Mouse (Mus musculus) intestine, embryonic 16.5 days (tissue): ENCODE measurements around the gene Zfp759. TPM values are rescaled to one million over a fixed set of nuclear protein-coding genes. Genes with fewer than 3 reads are reported as not detected.
"Not testable (repeated sequence)": the region's sequence is repeated elsewhere in the genome, so short reads cannot be mapped to it uniquely, and the experiment has no call there.

Source experiments
- ATAC-seq: fragments of 200-750 bp; cut with Nextera tagmentation; 2 replicates; pipeline ENCODE4 v1.8.0; 2017; ENCODE audit warnings: moderate TSS enrichment, moderate library complexity
- H3K27ac ChIP-seq: fragments of 300-500 bp; sonication (generic); 2 replicates; pipeline ENCODE4 v1.5.1; 2014; ENCODE audit warnings: mild to moderate bottlenecking, low read length
- H3K27me3 ChIP-seq: fragments of 300-500 bp; sonication (generic); replicated peaks from 2 replicates; pipeline ENCODE4 v1.6.1; 2014; ENCODE audit warnings: low read length, control low read depth, mixed read lengths; ENCODE audit not compliant: control insufficient read depth, insufficient read depth
- H3K36me3 ChIP-seq: fragments of 300-500 bp; sonication (generic); 2 replicates; pipeline ENCODE4 v1.6.1; 2014; ENCODE audit warnings: low read length, control low read depth; ENCODE audit not compliant: control insufficient read depth, insufficient read depth
- H3K4me1 ChIP-seq: fragments of 300-500 bp; sonication (generic); 2 replicates; pipeline ENCODE4 v1.6.1; 2014; ENCODE audit warnings: low read length, control low read depth, mixed read lengths; ENCODE audit not compliant: control insufficient read depth, insufficient read depth
- H3K4me2 ChIP-seq: fragments of 300-500 bp; sonication (generic); 2 replicates; pipeline ENCODE4 v1.6.1; 2014; ENCODE audit warnings: low read depth, low read length, control low read depth
- H3K4me3 ChIP-seq: fragments of 300-500 bp; sonication (generic); 2 replicates; pipeline ENCODE4 v1.5.1; 2014; ENCODE audit warnings: mild to moderate bottlenecking, low read length
- H3K9ac ChIP-seq: fragments of 300-500 bp; sonication (generic); 2 replicates; pipeline ENCODE4 v1.6.1; 2014; ENCODE audit warnings: low read depth, low read length
- H3K9me3 ChIP-seq: fragments of 300-500 bp; sonication (generic); 2 replicates; pipeline ENCODE4 v1.6.1; 2016; ENCODE audit warnings: low read length, control low read depth; ENCODE audit not compliant: control insufficient read depth
- WGBS: fragments of 180-500 bp; shearing (Covaris S2); extraction: QIAGEN DNeasy Blood & Tissue Kit; methylation state at CpG from one replicate; pipeline ENCODE4 v1.1.7; 2014; 5-methylcytosine and 5-hydroxymethylcytosine counted together
- polyA plus RNA-seq: library from polyadenylated mRNA; unstranded; fragments of >200 nt; fragmentation: Nextera tagmentation; extraction: Ambion mirVana; gene quantifications from 2 replicates; pipeline ENCODE4 v1.2.1, GENCODE M21; 2015

Zfp759 gene
- polyA plus RNA-seq: 1.4 TPM in 2 replicates

DNA sequence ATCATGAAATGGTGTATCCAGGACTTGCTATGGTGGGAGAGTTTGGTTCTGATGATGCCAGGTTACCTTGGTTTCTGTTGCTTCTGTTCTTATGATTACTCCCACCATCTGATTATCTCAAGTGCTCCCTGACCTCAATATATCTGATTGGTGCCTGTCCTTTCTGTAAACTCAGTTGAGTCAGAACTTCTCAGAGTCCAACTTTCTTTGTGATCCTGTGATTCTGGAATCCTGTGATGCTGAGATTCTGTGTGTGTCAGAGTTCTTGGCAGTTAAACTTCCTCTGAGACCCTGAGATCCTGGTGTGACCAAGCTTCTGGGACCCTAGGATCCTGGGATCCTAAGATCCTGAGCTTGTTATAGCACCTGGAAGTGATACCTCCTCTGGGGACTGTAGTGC lies at the start of gene Zfp759:
Gene Zfp759 (plus strand): TSS at position 301 of the 400 bp plus-strand sequence.
- not testable (repeated sequence) for H3K4me3 ChIP-seq, ATAC-seq, H3K4me1 ChIP-seq, H3K27me3 ChIP-seq, H3K4me2 ChIP-seq, H3K36me3 ChIP-seq, H3K27ac ChIP-seq, H3K9ac ChIP-seq, H3K9me3 ChIP-seq

DNA sequence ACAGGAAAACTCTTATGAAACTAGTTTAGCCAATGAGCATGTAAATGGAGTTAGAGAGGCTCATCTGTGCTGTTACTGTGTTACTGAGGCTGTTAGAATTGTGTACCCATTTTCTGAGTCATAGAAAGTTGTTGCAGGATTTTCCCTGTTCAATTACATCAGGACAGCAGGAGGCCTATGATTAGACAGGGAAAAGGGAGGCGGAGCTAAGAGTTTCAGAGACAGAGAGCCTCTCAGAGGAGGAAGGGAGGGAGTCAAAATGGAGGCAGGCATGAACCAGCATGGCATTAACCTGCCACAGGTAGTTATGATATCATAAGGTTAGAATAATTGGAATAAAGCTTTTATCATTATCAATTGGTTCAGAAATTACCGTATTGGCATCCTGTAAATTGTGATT lies 48.7 kb upstream of the Zfp759 start:
- Histone ChIP-seq H3K36me3 (peaks cover 25% of the 10 kb centered on the region), H3K9ac (no peak overlapping the region), H3K9me3 (peaks cover 7% of the 10 kb centered on the region), H3K27me3 (no peaks in the 10 kb centered on the region), H3K4me2 (no peak overlapping the region), H3K27ac (no peak overlapping the region), H3K4me3 (no peak overlapping the region), H3K4me1 (no peaks in the 10 kb centered on the region)
- 92% methylated on average over 2 of the region's 2 CpGs for WGBS
- no peak for ATAC-seq

GRCm38 (mm10) chr13:67077244-67077643 lies 44.2 kb upstream of the Zfp759 start:
- H3K4me1 ChIP-seq: peaks cover 7% of the 10 kb centered on the region; the same call in 1 of the 2 replicates
- H3K9me3 ChIP-seq: no peaks in the 10 kb centered on the region
- no peak for ATAC-seq
- H3K27ac ChIP-seq: no peak overlapping the region
- WGBS: 99% methylated on average over 2 of the region's 2 CpGs
- H3K9ac ChIP-seq: no peak overlapping the region
- no peak overlapping the region for H3K4me2 ChIP-seq
- H3K36me3 ChIP-seq: peaks cover 8% of the 10 kb centered on the region
- H3K27me3 ChIP-seq: no peaks in the 10 kb centered on the region
- no peak overlapping the region for H3K4me3 ChIP-seq

GRCm38 (mm10) chr13:67081142-67081713 lies 40.2 kb upstream of the Zfp759 start:
- under 1% methylated on average over 24 of the region's 24 CpGs for WGBS
- H3K4me1 ChIP-seq: peaks cover 7% of the 10 kb centered on the region; the same call in 1 of the 2 replicates
- H3K9me3 ChIP-seq: no peaks in the 10 kb centered on the region
- peak; percentile 100 for ATAC-seq
- no peaks in the 10 kb centered on the region for H3K36me3 ChIP-seq
- peak overlapping the region; percentile 95 for H3K27ac ChIP-seq
- peak overlapping the region; percentile 68 for H3K4me2 ChIP-seq
- H3K4me3 ChIP-seq: peak overlapping the region; percentile 66
- H3K27me3 ChIP-seq: no peaks in the 10 kb centered on the region
- H3K9ac ChIP-seq: peak overlapping the region; percentile 75

GRCm38 (mm10) chr13:67081946-67082345 lies 39.5 kb upstream of the Zfp759 start:
- ATAC-seq: no peak
- 76% methylated on average over 1 of the region's 1 CpGs for WGBS
- H3K4me3 ChIP-seq: peak overlapping the region; percentile 66
- H3K36me3 ChIP-seq: no peaks in the 10 kb centered on the region
- H3K9ac ChIP-seq: peak overlapping the region; percentile 75
- H3K27ac ChIP-seq: peak overlapping the region; percentile 95
- peaks cover 7% of the 10 kb centered on the region; the same call in 1 of the 2 replicates for H3K4me1 ChIP-seq
- no peaks in the 10 kb centered on the region for H3K9me3 ChIP-seq
- no peaks in the 10 kb centered on the region for H3K27me3 ChIP-seq
- H3K4me2 ChIP-seq: peak overlapping the region; percentile 68

DNA sequence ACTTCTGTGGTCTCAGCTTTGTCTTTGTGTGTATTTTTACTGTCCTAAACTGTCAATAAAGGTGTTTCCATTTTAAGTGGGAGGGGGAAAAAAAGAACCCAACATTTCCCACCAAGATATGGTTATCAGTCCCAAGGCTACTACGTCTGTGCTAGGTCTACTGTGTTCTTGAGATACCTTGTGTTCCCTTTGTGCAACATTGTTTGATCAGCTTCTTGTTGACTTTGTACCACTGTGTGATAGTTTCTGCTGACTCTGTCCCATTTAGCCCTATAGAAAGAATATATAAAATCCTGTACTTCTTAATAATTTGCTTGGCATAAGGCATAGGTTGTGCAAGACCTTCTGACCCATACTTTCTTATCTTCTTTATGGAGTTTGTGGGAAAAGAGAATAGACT lies 31.3 kb upstream of the Zfp759 start:
- ATAC-seq: 0 out of 2 replicates have a peak, but pooled peaks have one; percentile 23

GRCm38 (mm10) chr13:67097876-67098275 lies 23.6 kb upstream of the Zfp759 start, which contains the start of gene Zfp708:
Zfp708 (minus strand) TSS chr13:67097976.
- Histone ChIP-seq H3K36me3 (no peaks in the 10 kb centered on the region), H3K27me3 (no peaks in the 10 kb centered on the region), H3K4me3 (no peak within 1 kb of the TSS), H3K4me2 (no peak within 1 kb of the TSS), H3K9me3 (no peaks in the 10 kb centered on the region), H3K9ac (no peak within 1 kb of the TSS), H3K27ac (no peak within 1 kb of the TSS), H3K4me1 (no peaks in the 10 kb centered on the region)
- ATAC-seq: no peak
- WGBS: 91% methylated on average over 10 of the region's 10 CpGs

More for the DNA sequence above, 31.3 kb upstream of the Zfp759 start:
- Histone ChIP-seq H3K4me1 (no peaks in the 10 kb centered on the region), H3K36me3 (no peaks in the 10 kb centered on the region), H3K4me3 (no peak overlapping the region), H3K9ac (no peak overlapping the region), H3K4me2 (no peak overlapping the region), H3K9me3 (no peaks in the 10 kb centered on the region), H3K27ac (no peak overlapping the region), H3K27me3 (no peaks in the 10 kb centered on the region)
- WGBS: 79% methylated on average over 1 of the region's 1 CpGs

DNA sequence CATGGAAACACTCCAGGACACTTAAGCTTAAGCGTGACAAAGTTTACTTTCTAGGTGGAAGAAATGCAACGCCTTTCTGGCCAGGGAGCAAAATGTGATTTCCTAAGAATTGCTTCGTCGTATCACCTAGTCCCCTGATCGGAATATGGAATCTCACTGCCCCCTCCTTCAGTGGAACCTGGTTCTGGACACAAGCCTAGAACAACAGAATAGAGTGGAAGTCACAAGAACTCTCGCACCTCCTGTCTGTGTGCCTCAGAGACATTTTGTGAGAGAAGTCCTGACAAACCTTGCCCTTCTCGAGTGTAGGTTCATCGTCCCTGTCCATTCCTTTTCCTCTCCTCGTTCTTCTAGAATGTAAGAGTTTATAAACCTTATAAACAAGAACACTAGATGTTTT lies 13.8 kb upstream of the Zfp759 start:
- WGBS: 42% methylated on average over 9 of the region's 9 CpGs
- H3K27me3 ChIP-seq: no peaks in the 10 kb centered on the region
- peak overlapping the region; percentile 91 for H3K27ac ChIP-seq
- H3K9ac ChIP-seq: peak overlapping the region; percentile 72
- peak overlapping the region; percentile 74 for H3K4me2 ChIP-seq
- peaks cover 5% of the 10 kb centered on the region; the same call in 1 of the 2 replicates for H3K36me3 ChIP-seq
- peaks cover 6% of the 10 kb centered on the region for H3K4me1 ChIP-seq
- peak; percentile 7 for ATAC-seq
- peak overlapping the region; percentile 64 for H3K4me3 ChIP-seq
- no peaks in the 10 kb centered on the region for H3K9me3 ChIP-seq

GRCm38 (mm10) chr13:67108194-67108820 lies 13.2 kb upstream of the Zfp759 start, which contains the start of gene Gm28557:
Gm28557 (minus strand) TSS chr13:67108604.
- H3K27ac ChIP-seq: peak within 1 kb of the TSS; percentile 91
- ATAC-seq: peak; percentile 100
- peaks cover 6% of the 10 kb centered on the region for H3K4me1 ChIP-seq
- peak within 1 kb of the TSS; percentile 72 for H3K9ac ChIP-seq
- H3K27me3 ChIP-seq: no peaks in the 10 kb centered on the region
- peaks cover 5% of the 10 kb centered on the region; the same call in 1 of the 2 replicates for H3K36me3 ChIP-seq
- H3K4me3 ChIP-seq: peak within 1 kb of the TSS; percentile 64
- no peaks in the 10 kb centered on the region for H3K9me3 ChIP-seq
- WGBS: under 1% methylated on average over 17 of the region's 17 CpGs
- peak within 1 kb of the TSS; percentile 74 for H3K4me2 ChIP-seq
